9 mouse cellular contexts compared by ENCODE assay signal in genomic region chr12:76535471-76535900, GRCm38 (mm10). TPM values are rescaled to one million over a fixed set of nuclear protein-coding genes. Genes with fewer than 3 reads are reported as not detected.
DNase-seq lines count a peak whose midpoint lies in the region; ATAC-seq and TF ChIP-seq lines count a peak whose summit lies in the region.
"Had no signal": no experiment of that assay in that cellular context is flagged by ENCODE, and none has a peak within 500 bp of the region (broad histone marks: within the 10 kb centered on the region; RNA-seq: fewer than 3 reads in every experiment).

No protein-coding gene starts in this region.

- no peak for TF ChIP-seq POLR2A in testis, adult 2 months (IDR thresholded peaks at IDR 0.05; ENCODE audit: control insufficient read depth, low read depth, low read length)

- no peak for ATAC-seq in forebrain, embryonic 16.5 days
- ATAC-seq: CD4-positive, CD25-positive, alpha-beta regulatory T cell, adult 4 months had no signal

- no peak overlapping the region for H3K9ac ChIP-seq in forebrain, embryonic 16.5 days (replicated peaks; ENCODE audit: low read depth, low read length)

- no peaks in the 10 kb centered on the region for H3K27me3 ChIP-seq in testis, adult 2 months (ENCODE audit: control insufficient read depth, insufficient read depth, low read length)
- H3K27me3 ChIP-seq in limb, embryonic 10.5 days (ENCODE audit: low read depth, poor library complexity, severe bottlenecking), result peaks cover 43% of the 10 kb centered on the region
- H3K27me3 ChIP-seq in forebrain, embryonic 16.5 days (replicated peaks; ENCODE audit: control insufficient read depth, insufficient read depth, low read length), result peaks cover 37% of the 10 kb centered on the region

- H3K9me3 ChIP-seq in limb, embryonic 10.5 days (replicated peaks), result no peaks in the 10 kb centered on the region
- no peaks in the 10 kb centered on the region for H3K9me3 ChIP-seq in forebrain, embryonic 16.5 days (ENCODE audit: control insufficient read depth, low read length)

- H3K4me1 ChIP-seq in testis, adult 2 months (ENCODE audit: control insufficient read depth, insufficient read depth, low read length), result peaks cover 4% of the 10 kb centered on the region
- H3K4me1 ChIP-seq in limb, embryonic 10.5 days, result peaks cover 62% of the 10 kb centered on the region
- peaks cover 13% of the 10 kb centered on the region for H3K4me1 ChIP-seq in forebrain, embryonic 16.5 days (replicated peaks; ENCODE audit: control insufficient read depth, insufficient read depth, low read length)

- no peaks in the 10 kb centered on the region for H3K36me3 ChIP-seq in testis, adult 2 months (ENCODE audit: control insufficient read depth, insufficient read depth, low read length)
- H3K36me3 ChIP-seq in limb, embryonic 10.5 days, result peaks cover 6% of the 10 kb centered on the region; the same call in 1 of the 2 replicates
- H3K36me3 ChIP-seq in forebrain, embryonic 16.5 days (ENCODE audit: control insufficient read depth, insufficient read depth), result no peaks in the 10 kb centered on the region

- no peak overlapping the region; the same call in 1 of the 2 replicates for H3K4me3 ChIP-seq in testis, adult 2 months (ENCODE audit: control insufficient read depth, low read depth, low read length)
- peak overlapping the region; percentile 85 for H3K4me3 ChIP-seq in limb, embryonic 10.5 days
- H3K4me3 ChIP-seq in forebrain, embryonic 16.5 days (replicated peaks; ENCODE audit: low read length), result no peak overlapping the region

- H3K27ac ChIP-seq in testis, adult 2 months (ENCODE audit: control insufficient read depth, insufficient read depth, low read depth, low read length), result peak overlapping the region; percentile 63
- peak overlapping the region; percentile 46; the same call in 1 of the 2 replicates for H3K27ac ChIP-seq in limb, embryonic 10.5 days
- no peak overlapping the region for H3K27ac ChIP-seq in forebrain, embryonic 16.5 days (ENCODE audit: low read length)

- no peak overlapping the region for H3K4me2 ChIP-seq in forebrain, embryonic 16.5 days (ENCODE audit: low read length)

- no peak for TF ChIP-seq CTCF in testis, adult 2 months (IDR thresholded peaks at IDR 0.05; ENCODE audit: control insufficient read depth, insufficient read depth, insufficient replicate concordance, low read depth, low read length)

- peak; percentile 60 for DNase-seq in gastrocnemius, adult 18-20 months (ENCODE audit: low spot score)
- no peak for DNase-seq in gastrocnemius, postnatal 10 days
- DNase-seq in testis, postnatal 14 days (ENCODE audit: low spot score), result no peak
- no peak for DNase-seq in limb, embryonic 10.5 days (ENCODE audit: low spot score)
- no peak for DNase-seq in embryo, embryonic 11 days
- no peak for DNase-seq in layer of hippocampus, postnatal 10 days (ENCODE audit: low spot score in 2 of 2)

- WGBS in limb, embryonic 10.5 days, result 23% methylated on average over 9 of the region's 9 CpGs
- WGBS in forebrain, embryonic 16.5 days, result 72% methylated on average over 9 of the region's 9 CpGs

RNA-seq across cellular contexts. Expression of gene Plekhg3, which starts 4.8 kb away (rescaled TPM):
- total RNA-seq in gastrocnemius, adult 18-20 months (2021), result 1 to 10 TPM; 5.2 to 5.3 TPM
- total RNA-seq in gastrocnemius, postnatal 10 days (2021), result 10 to 100 TPM; 13.6 to 18.5 TPM
- 2.2 and 2.7 TPM in 2 replicates for polyA plus RNA-seq in testis, adult 2 months (2012; rRNA removed)
- polyA plus RNA-seq in limb, embryonic 10.5 days (2016; fragmentation: Nextera tagmentation; extraction: Ambion mirVana), result 5.7 and 6.2 TPM in 2 replicates
- 1.0 and 1.3 TPM in 2 replicates for polyA plus RNA-seq in forebrain, embryonic 16.5 days (2015; fragmentation: Nextera tagmentation; extraction: Ambion mirVana)
- total RNA-seq in layer of hippocampus, postnatal 10 days (2021), result 1 to 10 TPM; 6.1 to 6.2 TPM
